Mouse (Mus musculus) G1E (cell line): ENCODE measurements around the gene Odf2l.

ENCODE experiments used
- CTCF ChIP-seq: IDR thresholded peaks from 2 replicates; pipeline ENCODE4 v1.5.1; 2012; ENCODE audit warnings: low read depth, low read length, inconsistent platforms, mixed read lengths
- GATA1 ChIP-seq: IDR thresholded peaks from 2 replicates; pipeline ENCODE4 v1.6.1; 2012; ENCODE audit warnings: borderline replicate concordance, low read length, inconsistent platforms, mixed read lengths
- GATA2 ChIP-seq: IDR thresholded peaks from 2 replicates; pipeline ENCODE4 v1.6.1; 2012; ENCODE audit warnings: low read depth, low read length, inconsistent platforms, borderline replicate concordance
- POLR2AphosphoS5 ChIP-seq: IDR thresholded peaks from 2 replicates; pipeline ENCODE4 v1.6.1; 2012; ENCODE audit warnings: low read depth, low read length, inconsistent platforms; ENCODE audit not compliant: insufficient replicate concordance
- TAL1 ChIP-seq: conservative IDR thresholded peaks from 2 replicates; pipeline ENCODE4 v1.6.1; 2012; ENCODE audit warnings: low read depth, low read length, inconsistent platforms, mixed read lengths

GRCm38 (mm10) chr3:145080904-145081303, 37.5 kb upstream of the Odf2l start:
- TF ChIP-seq CTCF = no peak
- TF ChIP-seq GATA1 = no peak
- no peak for TF ChIP-seq POLR2AphosphoS5
- TF ChIP-seq GATA2 = no peak
- TF ChIP-seq TAL1 = no peak
